Mouse (Mus musculus) small intestine, adult 2 months (tissue): ENCODE results near the gene Prox2.

ENCODE experiments used
- CTCF ChIP-seq: fragments of 200-500 bp; IDR thresholded peaks from 2 replicates; pipeline ENCODE4 v1.5.1; 2012; ENCODE audit warnings: low read depth, mild to moderate bottlenecking, control low read depth, inconsistent platforms, low read length, moderate library complexity, mixed read lengths; ENCODE audit not compliant: insufficient replicate concordance, insufficient read length; ENCODE audit errors: extremely low read depth
- POLR2A ChIP-seq: fragments of 200-500 bp; IDR thresholded peaks from 2 replicates; pipeline ENCODE4 v1.6.1; 2012; ENCODE audit warnings: low read depth, mild to moderate bottlenecking, control low read depth, inconsistent platforms, low read length, moderate library complexity

DNA sequence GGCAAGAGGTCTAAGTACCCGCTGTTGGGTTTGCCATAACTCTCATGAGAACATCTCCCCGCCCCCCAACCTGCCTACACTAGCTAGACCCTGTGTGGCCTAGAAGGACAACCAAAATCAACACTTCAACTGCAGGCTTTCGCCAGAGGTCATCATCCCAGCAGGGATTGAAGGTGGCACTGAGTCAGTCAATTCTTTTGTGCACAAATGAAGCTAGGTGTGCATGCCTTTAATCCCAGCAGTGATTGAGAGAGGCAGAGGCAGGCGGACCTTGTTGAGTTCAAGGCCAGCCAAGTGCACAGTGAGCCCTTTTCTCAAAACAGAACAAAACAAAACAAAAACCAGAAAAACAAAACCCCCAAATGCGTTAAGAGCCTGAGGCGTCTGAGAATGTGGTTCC is 30.5 kb upstream of the Prox2 start:
- TF ChIP-seq CTCF (no peak), POLR2A (no peak)
